Mouse (Mus musculus): Measurements from ENCODE around the gene Lrmp.

DNA sequence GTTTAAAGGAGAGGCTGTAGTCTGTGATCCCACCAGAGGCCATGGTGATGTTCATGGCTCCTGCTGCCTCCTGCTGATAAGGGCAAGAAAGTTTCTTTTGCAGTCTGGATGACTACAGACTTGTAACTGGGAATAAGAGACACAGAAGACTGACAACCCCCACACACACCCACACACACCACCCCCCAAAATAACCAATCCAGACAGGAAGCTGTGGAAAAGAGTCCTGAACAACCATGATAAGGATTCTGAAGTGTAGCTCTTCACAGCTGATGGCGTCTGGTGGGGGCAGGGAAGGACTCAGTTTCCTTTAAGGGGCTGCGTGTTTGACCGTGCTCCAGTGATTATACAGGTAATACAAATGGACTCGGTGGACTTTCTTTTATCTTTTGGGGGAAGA is 26.1 kb upstream of the Lrmp start:
- no peak for TF ChIP-seq CTCF (IDR thresholded peaks at IDR 0.05; ENCODE audit: borderline replicate concordance, insufficient read depth, low read depth, low read length)
- TF ChIP-seq POLR2A (IDR thresholded peaks at IDR 0.05; ENCODE audit: borderline replicate concordance, insufficient read depth, low read length) = no peak
